13 mouse cellular contexts compared by ENCODE assay signal in genomic region chr10:79738259-79738658, GRCm38 (mm10). TPM values are rescaled to one million over a fixed set of nuclear protein-coding genes. Genes with fewer than 3 reads are reported as not detected.
DNase-seq lines count a peak whose midpoint lies in the region; ATAC-seq and TF ChIP-seq lines count a peak whose summit lies in the region.
"Had no signal": no experiment of that assay in that cellular context is flagged by ENCODE, and none has a peak within 500 bp of the region (broad histone marks: within the 10 kb centered on the region; RNA-seq: fewer than 3 reads in every experiment).

No protein-coding gene starts in this region.

- no peak overlapping the region for H3K27ac ChIP-seq in cerebellum, adult 2 months (ENCODE audit: insufficient read depth, low read length)
- no peak overlapping the region for H3K27ac ChIP-seq in layer of hippocampus, adult 2 months
- H3K27ac ChIP-seq: forebrain, embryonic 12.5 days; heart, embryonic 13.5 days had no signal

- TF ChIP-seq CTCF in cerebellum, adult 2 months (IDR thresholded peaks at IDR 0.05; ENCODE audit: borderline replicate concordance, insufficient read depth, low read depth, low read length): peak; percentile 77
- peak; percentile 76 for TF ChIP-seq CTCF in layer of hippocampus, adult 2 months (conservative IDR thresholded peaks at IDR 0.05)
- TF ChIP-seq CTCF in E14TG2a.4 (conservative IDR thresholded peaks at IDR 0.05; ENCODE audit: low read length): no peak; the same call in 1 of the 2 replicates

- peak; percentile 75 for ATAC-seq in megakaryocyte progenitor cell, adult 5-6 weeks (replicated peaks; ENCODE audit: poor library complexity)

- no peak for DNase-seq in cerebellum, adult 2 months
- DNase-seq in cerebellum, adult 8-10 months: no peak
- no peak for DNase-seq in layer of hippocampus, adult 2 months (ENCODE audit: low spot score in 2 of 2)
- DNase-seq in layer of hippocampus, adult 9-11 months: no peak
- DNase-seq in T-cell, adult 2 months (ENCODE audit: low spot score): no peak
- DNase-seq in adrenal gland, postnatal 25 days: no peak
- DNase-seq: cerebellum, adult 9-10 months; right cerebral cortex, postnatal 14 days had no signal

- peaks cover 86% of the 10 kb centered on the region for H3K36me3 ChIP-seq in E14TG2a.4 (ENCODE audit: insufficient read depth, low read length)

- 82% methylated on average over 10 of the region's 10 CpGs for WGBS in cerebellum, adult 2 months

- TF ChIP-seq POLR2A in cerebellum, adult 2 months (IDR thresholded peaks at IDR 0.05; ENCODE audit: borderline replicate concordance, insufficient read depth, low read length): no peak

- no peaks in the 10 kb centered on the region for H3K27me3 ChIP-seq in cerebellum, adult 2 months (ENCODE audit: control insufficient read depth, insufficient read depth, low read length)
- H3K27me3 ChIP-seq in E14TG2a.4 (ENCODE audit: insufficient read depth, low read length): no peaks in the 10 kb centered on the region; the same call in none of the 2 replicates

- H3K4me1 ChIP-seq in cerebellum, adult 2 months (ENCODE audit: control insufficient read depth, insufficient read depth, low read length): peaks cover 10% of the 10 kb centered on the region
- H3K4me1 ChIP-seq in E14TG2a.4 (replicated peaks; ENCODE audit: low read depth, low read length): peaks cover 16% of the 10 kb centered on the region

- H3K9me3 ChIP-seq in E14TG2a.4 (ENCODE audit: low read length): peaks cover 71% of the 10 kb centered on the region

- H3K4me3 ChIP-seq in cerebellum, adult 2 months (replicated peaks; ENCODE audit: insufficient read depth, low read depth, low read length): no peak overlapping the region
- no peak overlapping the region for H3K4me3 ChIP-seq in layer of hippocampus, adult 2 months
- H3K4me3 ChIP-seq in E14TG2a.4 (replicated peaks; ENCODE audit: low read length): peak overlapping the region; percentile 48
- H3K4me3 ChIP-seq: forebrain, embryonic 12.5 days; heart, embryonic 13.5 days had no signal

RNA-seq across cellular contexts. Expression of gene Polrmt, which starts 8.1 kb away (rescaled TPM):
- polyA plus RNA-seq in cerebellum, adult 2 months (2012; rRNA removed): 74.7 and 80.4 TPM in 2 replicates
- 10 to 100 TPM; 44.5 to 50.6 TPM for total RNA-seq in layer of hippocampus, adult 2 months (2021)
- 36.9 and 46.9 TPM in 2 replicates for total RNA-seq in megakaryocyte progenitor cell, adult 5-6 weeks (2015)
- total RNA-seq in megakaryocyte progenitor cell, adult 5-6 weeks (2017): 10.8 and 14.6 TPM in 2 replicates
- total RNA-seq in adrenal gland, postnatal 25 days (2021): 70.4 and 74.1 TPM in 2 replicates

RNA-seq across cellular contexts. Expression of gene Fgf22, which starts 16.6 kb away (rescaled TPM):
- polyA plus RNA-seq in cerebellum, adult 2 months (2012; rRNA removed): 10.6 and 11.1 TPM in 2 replicates
- total RNA-seq in layer of hippocampus, adult 2 months (2021): 1 to 10 TPM; 1.9 to 2.8 TPM
- not detected in 2 replicates for total RNA-seq in megakaryocyte progenitor cell, adult 5-6 weeks (2015)
- not detected in 2 replicates for total RNA-seq in megakaryocyte progenitor cell, adult 5-6 weeks (2017)
- total RNA-seq in adrenal gland, postnatal 25 days (2021): not detected in 2 replicates
- total RNA-seq: monocyte, adult 5-6 weeks had no signal
- polyA plus RNA-seq: heart, embryonic 13.5 days had no signal

RNA-seq across cellular contexts. Expression of gene Hcn2, which starts 21.8 kb away (rescaled TPM):
- polyA plus RNA-seq in cerebellum, adult 2 months (2012; rRNA removed): 227 and 270 TPM in 2 replicates
- total RNA-seq in layer of hippocampus, adult 2 months (2021): 100 to 1,000 TPM; 118 TPM
- total RNA-seq in megakaryocyte progenitor cell, adult 5-6 weeks (2015): not detected in 2 replicates
- not detected in 2 replicates for total RNA-seq in megakaryocyte progenitor cell, adult 5-6 weeks (2017)
- 5.4 and 7.7 TPM in 2 replicates for total RNA-seq in adrenal gland, postnatal 25 days (2021)
- total RNA-seq: monocyte, adult 5-6 weeks had no signal

RNA-seq across cellular contexts. Expression of gene Rnf126, which starts 28.5 kb away (rescaled TPM):
- polyA plus RNA-seq in cerebellum, adult 2 months (2012; rRNA removed): 126 and 127 TPM in 2 replicates
- 10 to 100 TPM; 85.0 to 88.3 TPM for total RNA-seq in layer of hippocampus, adult 2 months (2021)
- 55.6 and 63.0 TPM in 2 replicates for total RNA-seq in megakaryocyte progenitor cell, adult 5-6 weeks (2015)
- 18.4 and 20.2 TPM in 2 replicates for total RNA-seq in megakaryocyte progenitor cell, adult 5-6 weeks (2017)
- 59.5 and 63.8 TPM in 2 replicates for total RNA-seq in adrenal gland, postnatal 25 days (2021)

RNA-seq across cellular contexts. Expression of gene Bsg, which starts 34.0 kb away (rescaled TPM):
- 1,261 and 1,264 TPM in 2 replicates for polyA plus RNA-seq in cerebellum, adult 2 months (2012; rRNA removed)
- 100 to 1,000 TPM; 538 TPM for total RNA-seq in layer of hippocampus, adult 2 months (2021)
- 441 and 471 TPM in 2 replicates for total RNA-seq in megakaryocyte progenitor cell, adult 5-6 weeks (2015)
- total RNA-seq in megakaryocyte progenitor cell, adult 5-6 weeks (2017): 272 TPM in 2 replicates
- 522 and 531 TPM in 2 replicates for total RNA-seq in adrenal gland, postnatal 25 days (2021)

Comparison
In these comparisons a context has a peak if more than half of its experiments do, and no peak if none do; other contexts are left out.
1. RNA of gene Hcn2, which starts 21.8 kb away (total RNA-seq): 118 TPM in layer of hippocampus, adult 2 months; 5.4 to 7.7 TPM in adrenal gland, postnatal 25 days and not detected in megakaryocyte progenitor cell, adult 5-6 weeks; every median in the first group is over 10 times any median in the second.